Mouse (Mus musculus) G1E (cell line): Measurements from ENCODE around the gene Slfn5.

ENCODE experiments used
- CTCF ChIP-seq: IDR thresholded peaks from 2 replicates; pipeline ENCODE4 v1.5.1; 2012; ENCODE audit warnings: low read depth, low read length, inconsistent platforms, mixed read lengths
- GATA1 ChIP-seq: IDR thresholded peaks from 2 replicates; pipeline ENCODE4 v1.6.1; 2012; ENCODE audit warnings: borderline replicate concordance, low read length, inconsistent platforms, mixed read lengths
- GATA2 ChIP-seq: IDR thresholded peaks from 2 replicates; pipeline ENCODE4 v1.6.1; 2012; ENCODE audit warnings: low read depth, low read length, inconsistent platforms, borderline replicate concordance
- TAL1 ChIP-seq: conservative IDR thresholded peaks from 2 replicates; pipeline ENCODE4 v1.6.1; 2012; ENCODE audit warnings: low read depth, low read length, inconsistent platforms, mixed read lengths

- TF ChIP-seq GATA1 (no peak), CTCF (no peak), TAL1 (no peak), GATA2 (no peak)
These were observed 46.2 kb upstream of the Slfn5 start for GRCm38 (mm10) chr11:82904952-82905351.
